Comparison of ENCODE assay signal across 18 mouse cellular contexts in the genomic region with DNA sequence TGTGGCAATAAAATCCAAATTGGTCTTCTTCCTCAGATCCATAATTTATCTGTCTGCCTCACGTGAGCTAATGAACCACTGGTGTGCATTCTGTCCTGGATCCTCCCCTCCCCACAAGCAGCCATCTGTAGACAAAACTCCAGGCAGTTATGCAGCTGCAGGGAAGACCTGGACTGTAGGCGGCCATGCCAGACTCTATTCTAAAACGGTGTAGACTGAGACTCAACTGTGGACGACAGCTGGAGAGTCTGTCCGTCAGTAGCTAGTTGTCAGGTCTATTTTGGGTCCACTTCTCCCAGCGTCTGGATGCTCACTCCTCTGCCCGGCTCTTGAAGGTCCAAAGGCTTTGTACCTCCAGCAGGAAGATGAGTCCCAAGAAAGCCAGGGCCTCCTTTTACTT. TPM values are rescaled to one million over a fixed set of nuclear protein-coding genes. Genes with fewer than 3 reads are reported as not detected.
DNase-seq lines count a peak whose midpoint lies in the region; ATAC-seq and TF ChIP-seq lines count a peak whose summit lies in the region.
"Had no signal": no experiment of that assay in that cellular context is flagged by ENCODE, and none has a peak within 500 bp of the region (broad histone marks: within the 10 kb centered on the region; RNA-seq: fewer than 3 reads in every experiment).

No protein-coding gene starts in this region.

- no peak for DNase-seq in heart, adult 18-20 months
- no peak for DNase-seq in limb, embryonic 10.5 days (ENCODE audit: low spot score)
- DNase-seq in brain, adult 2 months (ENCODE audit: low read depth, low spot score) = peak; percentile 76
- DNase-seq: adrenal gland, adult 2 months; adrenal gland, postnatal 25 days; cerebellum, adult 2 months; cerebellum, postnatal 10 days; forebrain, postnatal 0 days; gastrocnemius, postnatal 14 days; heart, postnatal 14 days had no signal

- no peak overlapping the region for H3K4me2 ChIP-seq in heart, embryonic 15.5 days
- H3K4me2 ChIP-seq in limb, embryonic 15.5 days = no peak overlapping the region
- H3K4me2 ChIP-seq in myocyte (ENCODE audit: low read depth) = no peak overlapping the region
- H3K4me2 ChIP-seq: forebrain, embryonic 13.5 days; hindbrain, embryonic 13.5 days; intestine, embryonic 15.5 days had no signal

- no peaks in the 10 kb centered on the region for H3K36me3 ChIP-seq in heart, embryonic 15.5 days
- no peaks in the 10 kb centered on the region for H3K36me3 ChIP-seq in limb, embryonic 15.5 days
- no peaks in the 10 kb centered on the region for H3K36me3 ChIP-seq in limb, embryonic 10.5 days
- no peaks in the 10 kb centered on the region for H3K36me3 ChIP-seq in myocyte (ENCODE audit: control insufficient read depth, insufficient read depth)
- H3K36me3 ChIP-seq: embryonic facial prominence, embryonic 10.5 days; heart, embryonic 10.5 days; hindbrain, embryonic 13.5 days; intestine, embryonic 15.5 days had no signal

- ATAC-seq in heart, embryonic 15.5 days (replicated peaks; ENCODE audit: insufficient number of reproducible peaks, insufficient read depth, low FRiP score, low read depth) = 0 out of 2 replicates have a peak, but pooled peaks have one; percentile 26
- ATAC-seq in limb, embryonic 15.5 days (ENCODE audit: insufficient number of reproducible peaks, low FRiP score, low TSS enrichment, low read depth) = no peak
- ATAC-seq: forebrain, embryonic 13.5 days; forebrain, postnatal 0 days; intestine, embryonic 15.5 days had no signal

- WGBS in heart, embryonic 15.5 days = 49% methylated on average over 7 of the region's 7 CpGs
- 61% methylated on average over 7 of the region's 7 CpGs for WGBS in limb, embryonic 15.5 days
- 75% methylated on average over 7 of the region's 7 CpGs for WGBS in limb, embryonic 10.5 days

- H3K79me2 ChIP-seq in myocyte (ENCODE audit: control insufficient read depth, insufficient read depth) = no peaks in the 10 kb centered on the region

- no peak overlapping the region for H3K4me3 ChIP-seq in heart, embryonic 15.5 days
- no peak overlapping the region for H3K4me3 ChIP-seq in limb, embryonic 15.5 days
- H3K4me3 ChIP-seq in limb, embryonic 10.5 days = no peak overlapping the region
- H3K4me3 ChIP-seq in myocyte = no peak overlapping the region
- H3K4me3 ChIP-seq: embryonic facial prominence, embryonic 10.5 days; forebrain, embryonic 13.5 days; heart, embryonic 10.5 days; hindbrain, embryonic 13.5 days; intestine, embryonic 15.5 days had no signal

- H3K4me1 ChIP-seq in heart, embryonic 15.5 days (replicated peaks) = peaks cover 48% of the 10 kb centered on the region
- H3K4me1 ChIP-seq in limb, embryonic 15.5 days = peaks cover 18% of the 10 kb centered on the region
- H3K4me1 ChIP-seq in limb, embryonic 10.5 days = peaks cover 8% of the 10 kb centered on the region
- H3K4me1 ChIP-seq: embryonic facial prominence, embryonic 10.5 days; forebrain, embryonic 13.5 days; intestine, embryonic 15.5 days had no signal

- no peak for TF ChIP-seq POLR2A in myocyte (IDR thresholded peaks at IDR 0.05; ENCODE audit: insufficient read length, low read depth)

- H3ac ChIP-seq in myocyte (ENCODE audit: control insufficient read depth, insufficient read length) = no peak overlapping the region

- no peaks in the 10 kb centered on the region for H3K9me3 ChIP-seq in heart, embryonic 15.5 days (replicated peaks)
- no peaks in the 10 kb centered on the region for H3K9me3 ChIP-seq in limb, embryonic 15.5 days
- no peaks in the 10 kb centered on the region for H3K9me3 ChIP-seq in limb, embryonic 10.5 days (replicated peaks)
- H3K9me3 ChIP-seq: embryonic facial prominence, embryonic 10.5 days; forebrain, embryonic 13.5 days; heart, embryonic 10.5 days; hindbrain, embryonic 13.5 days; intestine, embryonic 15.5 days had no signal

- H3K9ac ChIP-seq in heart, embryonic 15.5 days = no peak overlapping the region
- H3K9ac ChIP-seq in limb, embryonic 15.5 days = no peak overlapping the region
- H3K9ac ChIP-seq: forebrain, embryonic 13.5 days; forebrain, postnatal 0 days; hindbrain, embryonic 13.5 days; intestine, embryonic 15.5 days had no signal

- H3K27ac ChIP-seq in heart, embryonic 15.5 days = peak overlapping the region; percentile 33
- peak overlapping the region; percentile 18; the same call in 1 of the 2 replicates for H3K27ac ChIP-seq in limb, embryonic 15.5 days
- no peak overlapping the region for H3K27ac ChIP-seq in limb, embryonic 10.5 days
- H3K27ac ChIP-seq: embryonic facial prominence, embryonic 10.5 days; forebrain, embryonic 13.5 days; heart, embryonic 10.5 days; hindbrain, embryonic 13.5 days; intestine, embryonic 15.5 days had no signal

- H3K27me3 ChIP-seq in heart, embryonic 15.5 days = no peaks in the 10 kb centered on the region
- no peaks in the 10 kb centered on the region for H3K27me3 ChIP-seq in limb, embryonic 15.5 days
- no peaks in the 10 kb centered on the region for H3K27me3 ChIP-seq in limb, embryonic 10.5 days (ENCODE audit: low read depth, poor library complexity, severe bottlenecking)
- no peaks in the 10 kb centered on the region for H3K27me3 ChIP-seq in myocyte (ENCODE audit: control insufficient read depth, insufficient read depth, insufficient read length)
- H3K27me3 ChIP-seq: forebrain, embryonic 13.5 days; hindbrain, embryonic 13.5 days; intestine, embryonic 15.5 days had no signal

TF ChIP-seq in myocyte, 11 proteins besides CTCF, POLR2A, EP300 and RAD21:
- peak in 1 of 3 experiments; percentile 7 for TF ChIP-seq MYOG (IDR thresholded peaks at IDR 0.05; ENCODE audit: control insufficient read depth in 1 of 3, insufficient read depth in 1 of 3, insufficient read length in 2 of 3, low read depth in 2 of 3)
- TF ChIP-seq REST (IDR thresholded peaks at IDR 0.05; ENCODE audit: insufficient read depth, insufficient read length) = no peak
- peak; percentile 45 to 78 (median 69) for TF ChIP-seq MYOD1 (IDR thresholded peaks at IDR 0.05; ENCODE audit: control insufficient read depth in 1 of 3, insufficient read length in 2 of 3, low read depth in 2 of 3)

RNA-seq across cellular contexts. Expression of a gene that starts 40.1 kb away (rescaled TPM):
- polyA plus RNA-seq in heart, embryonic 15.5 days (2015; fragmentation: Nextera tagmentation; extraction: Ambion mirVana) = 288 and 324 TPM in 2 replicates
- 100 to 1,000 TPM; 431 to 565 TPM for total RNA-seq in heart, adult 18-20 months (2021)
- polyA plus RNA-seq in limb, embryonic 15.5 days (2015; fragmentation: Nextera tagmentation; extraction: Ambion mirVana) = 393 and 551 TPM in 2 replicates
- polyA plus RNA-seq in limb, embryonic 10.5 days (2016; fragmentation: Nextera tagmentation; extraction: Ambion mirVana) = 467 and 570 TPM in 2 replicates
- 1,627 TPM for polyA plus RNA-seq in myocyte (2012; fragmentation: generic; extraction: Trizol)
